22 mouse cellular contexts compared by ENCODE assay signal in genomic region chr10:44347549-44348172, GRCm38 (mm10).
DNase-seq lines count a peak whose midpoint lies in the region; ATAC-seq and TF ChIP-seq lines count a peak whose summit lies in the region.
"Had no signal": no experiment of that assay in that cellular context is flagged by ENCODE, and none has a peak within 500 bp of the region (broad histone marks: within the 10 kb centered on the region; RNA-seq: fewer than 3 reads in every experiment).

No protein-coding gene starts in this region.

- H3K27ac ChIP-seq in hindbrain, embryonic 14.5 days = no peak overlapping the region
- H3K27ac ChIP-seq in hindbrain, embryonic 12.5 days = no peak overlapping the region
- H3K27ac ChIP-seq in forebrain, postnatal 0 days (ENCODE audit: low read depth, low read length) = no peak overlapping the region
- no peak overlapping the region for H3K27ac ChIP-seq in forebrain, embryonic 10.5 days
- H3K27ac ChIP-seq: embryonic facial prominence, embryonic 13.5 days; embryonic facial prominence, embryonic 15.5 days; forebrain, embryonic 13.5 days; forebrain, embryonic 15.5 days had no signal

- no peak for TF ChIP-seq CTCF in forebrain, postnatal 0 days (IDR thresholded peaks at IDR 0.05; ENCODE audit: low read depth)

- H3K27me3 ChIP-seq in hindbrain, embryonic 14.5 days (ENCODE audit: control insufficient read depth, insufficient read depth, low read length) = no peaks in the 10 kb centered on the region
- H3K27me3 ChIP-seq in hindbrain, embryonic 12.5 days = no peaks in the 10 kb centered on the region
- no peaks in the 10 kb centered on the region for H3K27me3 ChIP-seq in splenic B cell, adult 2 months (ENCODE audit: control insufficient read depth, insufficient read depth, low read length, poor library complexity, severe bottlenecking)
- no peaks in the 10 kb centered on the region for H3K27me3 ChIP-seq in forebrain, postnatal 0 days (ENCODE audit: insufficient read depth, low read length)
- no peaks in the 10 kb centered on the region for H3K27me3 ChIP-seq in forebrain, embryonic 10.5 days (ENCODE audit: poor library complexity, severe bottlenecking)
- H3K27me3 ChIP-seq: embryonic facial prominence, embryonic 13.5 days; embryonic facial prominence, embryonic 15.5 days; forebrain, embryonic 13.5 days; forebrain, embryonic 15.5 days had no signal

- no peak overlapping the region for H3K9ac ChIP-seq in hindbrain, embryonic 14.5 days
- no peak overlapping the region for H3K9ac ChIP-seq in hindbrain, embryonic 12.5 days
- no peak overlapping the region for H3K9ac ChIP-seq in forebrain, postnatal 0 days
- H3K9ac ChIP-seq: embryonic facial prominence, embryonic 13.5 days; embryonic facial prominence, embryonic 15.5 days; forebrain, embryonic 13.5 days; forebrain, embryonic 15.5 days had no signal

- H3K36me3 ChIP-seq in hindbrain, embryonic 14.5 days (replicated peaks; ENCODE audit: control insufficient read depth, insufficient read depth) = no peaks in the 10 kb centered on the region; the same call in 1 of the 2 replicates
- H3K36me3 ChIP-seq in hindbrain, embryonic 12.5 days = no peaks in the 10 kb centered on the region
- no peaks in the 10 kb centered on the region for H3K36me3 ChIP-seq in splenic B cell, adult 2 months (ENCODE audit: control insufficient read depth, insufficient read depth, low read length, poor library complexity, severe bottlenecking)
- no peaks in the 10 kb centered on the region for H3K36me3 ChIP-seq in forebrain, postnatal 0 days (ENCODE audit: insufficient read depth)
- H3K36me3 ChIP-seq in forebrain, embryonic 10.5 days (replicated peaks) = peaks cover 13% of the 10 kb centered on the region

- no peak for DNase-seq in hindbrain, embryonic 14.5 days (ENCODE audit: low spot score)
- DNase-seq in splenic B cell, adult 2 months (ENCODE audit: low read depth, low spot score) = peak; percentile 68
- DNase-seq in forebrain, postnatal 0 days = no peak
- no peak for DNase-seq in forebrain, embryonic 10.5 days (ENCODE audit: extremely low spot score, low spot score)
- DNase-seq: adrenal gland, adult 2 months; adrenal gland, postnatal 10 days; adrenal gland, postnatal 25 days; cerebellum, adult 11 months; cerebellum, adult 18-20 months; cerebellum, adult 8-10 months; cerebellum, adult 9-11 months; cerebellum, postnatal 14 days; cerebellum, postnatal 36 days; embryo, embryonic 11 days had no signal

- H3K4me1 ChIP-seq in hindbrain, embryonic 14.5 days (replicated peaks; ENCODE audit: control insufficient read depth, insufficient read depth, low read length) = no peaks in the 10 kb centered on the region
- no peaks in the 10 kb centered on the region; the same call in 1 of the 2 replicates for H3K4me1 ChIP-seq in hindbrain, embryonic 12.5 days
- H3K4me1 ChIP-seq in forebrain, postnatal 0 days (ENCODE audit: insufficient read depth) = no peaks in the 10 kb centered on the region
- H3K4me1 ChIP-seq in forebrain, embryonic 10.5 days = no peaks in the 10 kb centered on the region
- H3K4me1 ChIP-seq: embryonic facial prominence, embryonic 13.5 days; embryonic facial prominence, embryonic 15.5 days; forebrain, embryonic 13.5 days; forebrain, embryonic 15.5 days had no signal

- no peak overlapping the region for H3K4me3 ChIP-seq in hindbrain, embryonic 14.5 days (replicated peaks; ENCODE audit: low read length)
- no peak overlapping the region for H3K4me3 ChIP-seq in hindbrain, embryonic 12.5 days
- H3K4me3 ChIP-seq in forebrain, postnatal 0 days (ENCODE audit: low read depth, low read length) = no peak overlapping the region
- no peak overlapping the region for H3K4me3 ChIP-seq in forebrain, embryonic 10.5 days
- H3K4me3 ChIP-seq: embryonic facial prominence, embryonic 13.5 days; embryonic facial prominence, embryonic 15.5 days; erythroblast, embryonic 14.5 days; forebrain, embryonic 13.5 days; forebrain, embryonic 15.5 days had no signal

- 83% methylated on average over 10 of the region's 10 CpGs for whole genome bisulfite sequencing in hindbrain, embryonic 14.5 days
- WGBS in hindbrain, embryonic 12.5 days = 91% methylated on average over 10 of the region's 10 CpGs
- WGBS in forebrain, postnatal 0 days = 93% methylated on average over 10 of the region's 10 CpGs
- WGBS in forebrain, embryonic 10.5 days = 97% methylated on average over 10 of the region's 10 CpGs

- 0 out of 2 replicates have a peak, but pooled peaks have one; percentile 2 for ATAC-seq in hindbrain, embryonic 14.5 days (ENCODE audit: low FRiP score)
- ATAC-seq in hindbrain, embryonic 12.5 days (ENCODE audit: low FRiP score) = no peak
- ATAC-seq in granulocyte monocyte progenitor cell, adult 5-6 weeks (replicated peaks; ENCODE audit: poor library complexity, severe bottlenecking) = peak; percentile 67
- ATAC-seq in megakaryocyte, adult 5-6 weeks (ENCODE audit: poor library complexity, severe bottlenecking) = peak; percentile 45
- no peak for ATAC-seq in forebrain, postnatal 0 days
- ATAC-seq: forebrain, embryonic 13.5 days; forebrain, embryonic 15.5 days had no signal

- H3K9me3 ChIP-seq in hindbrain, embryonic 14.5 days (ENCODE audit: control insufficient read depth, low read length) = no peaks in the 10 kb centered on the region
- H3K9me3 ChIP-seq in hindbrain, embryonic 12.5 days (replicated peaks) = no peaks in the 10 kb centered on the region
- H3K9me3 ChIP-seq in forebrain, postnatal 0 days (ENCODE audit: low read length) = no peaks in the 10 kb centered on the region
- no peaks in the 10 kb centered on the region for H3K9me3 ChIP-seq in forebrain, embryonic 10.5 days
- H3K9me3 ChIP-seq: embryonic facial prominence, embryonic 13.5 days; embryonic facial prominence, embryonic 15.5 days; forebrain, embryonic 13.5 days; forebrain, embryonic 15.5 days had no signal

- no peak overlapping the region for H3K4me2 ChIP-seq in hindbrain, embryonic 14.5 days (replicated peaks)
- H3K4me2 ChIP-seq in hindbrain, embryonic 12.5 days (replicated peaks) = no peak overlapping the region
- H3K4me2 ChIP-seq in forebrain, postnatal 0 days (ENCODE audit: low read depth) = no peak overlapping the region
- H3K4me2 ChIP-seq: embryonic facial prominence, embryonic 13.5 days; embryonic facial prominence, embryonic 15.5 days; forebrain, embryonic 13.5 days; forebrain, embryonic 15.5 days had no signal

Comparison
In these comparisons a context has a peak if more than half of its experiments do, and no peak if none do; other contexts are left out.
1. ATAC-seq: peak in hindbrain, embryonic 14.5 days (single experiment), granulocyte monocyte progenitor cell, adult 5-6 weeks (single experiment) and megakaryocyte, adult 5-6 weeks (single experiment); none in hindbrain, embryonic 12.5 days (single experiment) and forebrain, postnatal 0 days (single experiment).